Mouse (Mus musculus): Measurements from ENCODE around the gene Ccn5.

GRCm38 (mm10) chr2:163880891-163881290 lies 60.2 kb downstream of the Ccn5 start:
- no peak for TF ChIP-seq CTCF (IDR thresholded peaks at IDR 0.05; ENCODE audit: borderline replicate concordance, control insufficient read depth, extremely low read depth, insufficient read depth, low read length, poor library complexity)
- TF ChIP-seq POLR2A (IDR thresholded peaks at IDR 0.05; ENCODE audit: control insufficient read depth, extremely low read depth, insufficient read depth, low read length, poor library complexity): no peak

Measured in thymus, adult 2 months (tissue).